Comparison of ENCODE assay signal across 7 mouse cellular contexts in genomic region chr2:153808146-153808545, GRCm38 (mm10). TPM values are rescaled to one million over a fixed set of nuclear protein-coding genes. Genes with fewer than 3 reads are reported as not detected.
"Had no signal": no experiment of that assay in that cellular context is flagged by ENCODE, and none has a peak within 500 bp of the region (broad histone marks: within the 10 kb centered on the region; RNA-seq: fewer than 3 reads in every experiment).

No protein-coding gene starts in this region.

- H3K4me2 ChIP-seq: kidney, embryonic 15.5 days; limb, embryonic 12.5 days; liver, embryonic 13.5 days; midbrain, embryonic 11.5 days had no signal

- H3K4me1 ChIP-seq: kidney, embryonic 15.5 days; limb, embryonic 12.5 days; liver, embryonic 13.5 days had no signal

- DNase-seq: liver, embryonic 13.5 days had no signal

- H3K4me3 ChIP-seq: kidney, embryonic 15.5 days; limb, embryonic 12.5 days; liver, embryonic 13.5 days had no signal

- H3K27ac ChIP-seq: kidney, embryonic 15.5 days; limb, embryonic 12.5 days; liver, embryonic 13.5 days had no signal

- H3K36me3 ChIP-seq: kidney, embryonic 15.5 days; limb, embryonic 12.5 days; liver, embryonic 13.5 days had no signal

- H3K27me3 ChIP-seq: kidney, embryonic 15.5 days; limb, embryonic 12.5 days; liver, embryonic 13.5 days had no signal

- H3K9ac ChIP-seq: kidney, embryonic 15.5 days; limb, embryonic 12.5 days; liver, embryonic 13.5 days had no signal

- ATAC-seq: midbrain, embryonic 16.5 days had no signal

- H3K9me3 ChIP-seq: kidney, embryonic 15.5 days; limb, embryonic 12.5 days; liver, embryonic 13.5 days had no signal

RNA-seq across cellular contexts. Expression of gene Efcab8, which starts 28.4 kb away (rescaled TPM):
- polyA plus RNA-seq: kidney, embryonic 15.5 days; liver, embryonic 13.5 days; lung, embryonic 16.5 days; midbrain, embryonic 11.5 days; midbrain, embryonic 16.5 days; neural tube, embryonic 14.5 days had no signal
